Mouse (Mus musculus) liver, adult 2 months (tissue): ENCODE measurements at regions not wholly inside any gene's neighbourhood (a gene's known extent, or its start where the extent isn't known, plus 50 kb on each side); places are given as distances from the start of the nearest gene placed in this dataset.

ENCODE experiments used
- CTCF ChIP-seq: fragments of 200-500 bp; IDR thresholded peaks from 2 replicates; pipeline ENCODE4 v1.5.1; 2011; ENCODE audit warnings: low read depth, low read length, control low read depth
- POLR2A ChIP-seq: fragments of 200-500 bp; IDR thresholded peaks from 2 replicates; pipeline ENCODE4 v1.6.1; 2011; ENCODE audit warnings: low read length, control low read depth; ENCODE audit not compliant: insufficient read depth; ENCODE audit errors: extremely low read depth

DNA sequence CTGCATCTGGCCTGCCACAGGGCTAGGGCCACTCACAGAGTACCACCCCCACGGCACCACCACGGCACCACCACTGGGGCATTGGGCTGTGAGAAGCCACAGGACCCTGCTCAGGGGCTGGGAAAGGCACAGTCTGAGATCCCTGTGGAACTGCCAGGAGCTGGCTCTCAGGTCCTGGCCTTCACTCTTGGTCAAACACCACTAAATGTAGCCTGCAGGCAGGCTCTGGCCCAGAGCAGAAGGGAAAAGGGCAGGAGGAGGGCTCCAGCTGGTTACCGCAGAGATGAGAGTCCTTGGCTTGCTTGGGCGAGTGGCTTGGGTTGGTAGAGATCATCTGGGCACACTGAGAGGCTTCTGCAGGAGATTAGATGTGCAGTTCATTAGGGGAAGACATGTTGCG lies 598.5 kb downstream of the Tns3 start:
- TF ChIP-seq POLR2A = no peak
- TF ChIP-seq CTCF = no peak
